Mouse (Mus musculus): ENCODE measurements around the gene Pde4dip.

The Pde4dip gene

GRCm38 (mm10) chr3:97888168-97888901 is at the start of gene Pde4dip:
Pde4dip (minus strand) TSS chr3:97888707.
- DNase-seq = peak; percentile 93

GRCm38 (mm10) chr3:97937945-97938266 is 49.4 kb upstream of the Pde4dip start:
- no peak for DNase-seq

GRCm38 (mm10) chr3:97937068-97937944 is 48.8 kb upstream of the Pde4dip start:
- DNase-seq = no peak

- DNase-seq = no peak
These were observed 46.1 kb upstream of the Pde4dip start for GRCm38 (mm10) chr3:97934331-97935300.

GRCm38 (mm10) chr3:97933811-97934210 is 45.3 kb upstream of the Pde4dip start:
- DNase-seq = no peak

GRCm38 (mm10) chr3:97933251-97933650 is 44.7 kb upstream of the Pde4dip start:
- no peak for DNase-seq

- DNase-seq = no peak
These were observed 44.3 kb upstream of the Pde4dip start for GRCm38 (mm10) chr3:97932771-97933170.

- DNase-seq = no peak
These were observed 43.6 kb upstream of the Pde4dip start for GRCm38 (mm10) chr3:97932131-97932530.

GRCm38 (mm10) chr3:97931310-97931885 is 42.9 kb upstream of the Pde4dip start:
- DNase-seq = no peak

GRCm38 (mm10) chr3:97930787-97931158 is 42.3 kb upstream of the Pde4dip start:
- no peak for DNase-seq

GRCm38 (mm10) chr3:97930141-97930786 is 41.8 kb upstream of the Pde4dip start:
- no peak for DNase-seq

- DNase-seq = peak; percentile 90 to 93
These were observed 40.7 kb upstream of the Pde4dip start for GRCm38 (mm10) chr3:97928968-97929858.

- no peak for DNase-seq
These were observed 38.8 kb upstream of the Pde4dip start for GRCm38 (mm10) chr3:97927322-97927721.

- DNase-seq = no peak
These were observed 36.7 kb upstream of the Pde4dip start for GRCm38 (mm10) chr3:97925246-97925645.

- DNase-seq = no peak
These were observed 30.5 kb upstream of the Pde4dip start for GRCm38 (mm10) chr3:97918885-97919550.

GRCm38 (mm10) chr3:97915081-97915480 is 26.6 kb upstream of the Pde4dip start:
- no peak for DNase-seq

- no peak for DNase-seq
These were observed 22.6 kb upstream of the Pde4dip start for GRCm38 (mm10) chr3:97911093-97911492.

GRCm38 (mm10) chr3:97909737-97910136 is 21.2 kb upstream of the Pde4dip start:
- no peak for DNase-seq

GRCm38 (mm10) chr3:97901586-97901985 is 13.1 kb upstream of the Pde4dip start:
- DNase-seq = no peak
